Mouse (Mus musculus) limb, embryonic 14.5 days (tissue): ENCODE results near the gene Morn5. TPM values are rescaled to one million over a fixed set of nuclear protein-coding genes. Genes with fewer than 3 reads are reported as not detected.

ENCODE experiments used
- ATAC-seq: fragments of 200-750 bp; cut with Nextera tagmentation; 2 replicates; pipeline ENCODE4 v1.8.0; 2017; ENCODE audit warnings: low read depth, moderate number of reproducible peaks, moderate TSS enrichment; ENCODE audit not compliant: low FRiP score
- DNase-seq: peaks from one replicate; pipeline ENCODE4 v3.0.0-alpha.2; 2015; ENCODE audit warnings: low spot score
- H3K27ac ChIP-seq: fragments of 300-500 bp; sonication (generic); replicated peaks from 2 replicates; pipeline ENCODE4 v1.5.1; 2014; ENCODE audit warnings: low read depth, mild to moderate bottlenecking, low read length, moderate library complexity, mixed read lengths
- H3K27me3 ChIP-seq: fragments of 300-500 bp; sonication (generic); 2 replicates; pipeline ENCODE4 v1.6.1; 2014; ENCODE audit warnings: low read length, mixed read lengths; ENCODE audit not compliant: control insufficient read depth, insufficient read depth
- H3K36me3 ChIP-seq: fragments of 300-500 bp; sonication (generic); 2 replicates; pipeline ENCODE4 v1.6.1; 2014; ENCODE audit warnings: mild to moderate bottlenecking, low read length, moderate library complexity, mixed read lengths; ENCODE audit not compliant: control insufficient read depth, insufficient read depth
- H3K4me1 ChIP-seq: fragments of 300-500 bp; sonication (generic); 2 replicates; pipeline ENCODE4 v1.6.1; 2014; ENCODE audit warnings: antibody characterized with exemption, low read length, mixed read lengths; ENCODE audit not compliant: control insufficient read depth, insufficient read depth
- H3K4me2 ChIP-seq: fragments of 300-500 bp; sonication (generic); replicated peaks from 2 replicates; pipeline ENCODE4 v1.6.1; 2014; ENCODE audit warnings: low read depth, mild to moderate bottlenecking, low read length, moderate library complexity; ENCODE audit not compliant: severe bottlenecking
- H3K4me3 ChIP-seq: fragments of 300-500 bp; sonication (generic); replicated peaks from 2 replicates; pipeline ENCODE4 v1.5.1; 2014; ENCODE audit warnings: low read length
- H3K9ac ChIP-seq: fragments of 300-500 bp; sonication (generic); 2 replicates; pipeline ENCODE4 v1.6.1; 2014; ENCODE audit warnings: mild to moderate bottlenecking, low read depth, low read length, moderate library complexity; ENCODE audit not compliant: severe bottlenecking
- H3K9me3 ChIP-seq: fragments of 300-500 bp; sonication (generic); 2 replicates; pipeline ENCODE4 v1.6.1; 2016; ENCODE audit warnings: low read length; ENCODE audit not compliant: control insufficient read depth
- POLR2A ChIP-seq: fragments of 200-500 bp; IDR thresholded peaks from 2 replicates; pipeline ENCODE4 v1.8.0; 2012; ENCODE audit warnings: inconsistent platforms, mild to moderate bottlenecking, moderate library complexity, borderline replicate concordance; ENCODE audit not compliant: insufficient read depth, insufficient read length; ENCODE audit errors: extremely low read depth
- WGBS: fragments of 180-500 bp; shearing (Covaris S2); extraction: QIAGEN DNeasy Blood & Tissue Kit; methylation state at CpG from one replicate; pipeline ENCODE4 v1.1.7; 2014; 5-methylcytosine and 5-hydroxymethylcytosine counted together
- polyA plus RNA-seq, 2 experiments: library from polyadenylated mRNA; depleted of rRNA in 1 of 2; stranded (reverse) in 1 of 2; unstranded in 1 of 2; fragments of >200 nt; fragmentation: Nextera tagmentation in 1 of 2; extraction: Ambion mirVana in 1 of 2; gene quantifications; 2 replicates each; pipeline versions ENCODE4 v1.2.1 to v1.2.3; 2012 to 2014

Morn5 gene
- polyA plus RNA-seq, 2 experiments: 0.19 TPM; not detected in 1

GRCm38 (mm10) chr2:36032884-36033283 lies 16.4 kb upstream of the Morn5 start:
- no peak for TF ChIP-seq POLR2A
- 86% methylated on average over 7 of the region's 7 CpGs for WGBS
- ATAC-seq: no peak
- Histone ChIP-seq H3K4me1 (no peaks in the 10 kb centered on the region), H3K4me3 (no peak overlapping the region), H3K27ac (no peak overlapping the region), H3K36me3 (peaks cover 31% of the 10 kb centered on the region), H3K4me2 (no peak overlapping the region), H3K9ac (no peak overlapping the region), H3K27me3 (no peaks in the 10 kb centered on the region), H3K9me3 (peaks cover 6% of the 10 kb centered on the region)
- no peak for DNase-seq

GRCm38 (mm10) chr2:36033966-36034365 lies 15.3 kb upstream of the Morn5 start:
- 67% methylated on average over 7 of the region's 7 CpGs for WGBS

GRCm38 (mm10) chr2:36034898-36035297 lies 14.4 kb upstream of the Morn5 start:
- Histone ChIP-seq H3K36me3 (peaks cover 44% of the 10 kb centered on the region), H3K9ac (no peak overlapping the region), H3K4me2 (no peak overlapping the region), H3K4me1 (no peaks in the 10 kb centered on the region), H3K4me3 (no peak overlapping the region), H3K9me3 (peaks cover 6% of the 10 kb centered on the region), H3K27me3 (no peaks in the 10 kb centered on the region), H3K27ac (no peak overlapping the region)
- 80% methylated on average over 7 of the region's 7 CpGs for WGBS
- ATAC-seq (no peak), DNase-seq (no peak)
- no peak for TF ChIP-seq POLR2A

More at GRCm38 (mm10) chr2:36033966-36034365, 15.3 kb upstream of the Morn5 start:
- ATAC-seq (no peak), DNase-seq (no peak)
- no peak overlapping the region for H3K9ac ChIP-seq
- no peak for TF ChIP-seq POLR2A
- no peak overlapping the region for H3K4me2 ChIP-seq
- no peaks in the 10 kb centered on the region for H3K4me1 ChIP-seq
- no peak overlapping the region for H3K4me3 ChIP-seq
- H3K36me3 ChIP-seq: peaks cover 40% of the 10 kb centered on the region
- H3K27ac ChIP-seq: no peak overlapping the region
- H3K9me3 ChIP-seq: peaks cover 6% of the 10 kb centered on the region
- H3K27me3 ChIP-seq: no peaks in the 10 kb centered on the region

- ATAC-seq (no peak), DNase-seq (no peak)
- no peaks in the 10 kb centered on the region for H3K27me3 ChIP-seq
- TF ChIP-seq POLR2A: no peak
- 47% methylated on average over 11 of the region's 11 CpGs for WGBS
- H3K36me3 ChIP-seq: peaks cover 44% of the 10 kb centered on the region
- no peak overlapping the region for H3K4me2 ChIP-seq
- H3K27ac ChIP-seq: no peak overlapping the region
- no peak overlapping the region for H3K9ac ChIP-seq
- H3K4me3 ChIP-seq: no peak overlapping the region
- peaks cover 6% of the 10 kb centered on the region for H3K9me3 ChIP-seq
- H3K4me1 ChIP-seq: no peaks in the 10 kb centered on the region
These were observed 13.7 kb upstream of the Morn5 start for GRCm38 (mm10) chr2:36035413-36036081.

- Histone ChIP-seq H3K4me2 (no peak overlapping the region), H3K27me3 (no peaks in the 10 kb centered on the region), H3K4me3 (no peak overlapping the region), H3K4me1 (no peaks in the 10 kb centered on the region), H3K9me3 (no peaks in the 10 kb centered on the region), H3K9ac (no peak overlapping the region), H3K36me3 (peaks cover 61% of the 10 kb centered on the region), H3K27ac (no peak overlapping the region)
- DNase-seq (no peak), ATAC-seq (no peak)
- WGBS: 78% methylated on average over 7 of the region's 7 CpGs
- no peak for TF ChIP-seq POLR2A
These were observed 9.8 kb upstream of the Morn5 start for GRCm38 (mm10) chr2:36039297-36039985.
